In genomic region chr2:21369556-21369955, GRCm38 (mm10) we compare ENCODE assay signal across 12 mouse cellular contexts. TPM values are rescaled to one million over a fixed set of nuclear protein-coding genes. Genes with fewer than 3 reads are reported as not detected.
DNase-seq lines count a peak whose midpoint lies in the region; ATAC-seq and TF ChIP-seq lines count a peak whose summit lies in the region.
"Had no signal": no experiment of that assay in that cellular context is flagged by ENCODE, and none has a peak within 500 bp of the region (broad histone marks: within the 10 kb centered on the region; RNA-seq: fewer than 3 reads in every experiment).

No protein-coding gene starts in this region.

- H3K36me3 ChIP-seq in forebrain, embryonic 16.5 days (ENCODE audit: control insufficient read depth, insufficient read depth), result no peaks in the 10 kb centered on the region
- no peaks in the 10 kb centered on the region for H3K36me3 ChIP-seq in forebrain, embryonic 11.5 days (ENCODE audit: control insufficient read depth, insufficient read depth, low read length)
- H3K36me3 ChIP-seq in stomach, postnatal 0 days (ENCODE audit: control insufficient read depth, insufficient read depth, low read length), result no peaks in the 10 kb centered on the region
- H3K36me3 ChIP-seq: embryonic facial prominence, embryonic 12.5 days; liver, embryonic 13.5 days had no signal

- H3K27me3 ChIP-seq in forebrain, embryonic 16.5 days (replicated peaks; ENCODE audit: control insufficient read depth, insufficient read depth, low read length), result peaks cover 13% of the 10 kb centered on the region
- peaks cover 17% of the 10 kb centered on the region for H3K27me3 ChIP-seq in forebrain, embryonic 11.5 days (ENCODE audit: control insufficient read depth, insufficient read depth, low read length)
- no peaks in the 10 kb centered on the region for H3K27me3 ChIP-seq in stomach, postnatal 0 days (ENCODE audit: control insufficient read depth, insufficient read depth, low read length)

- TF ChIP-seq CTCF in stomach, postnatal 0 days (IDR thresholded peaks at IDR 0.05; ENCODE audit: low read depth), result no peak

- WGBS in forebrain, embryonic 16.5 days, result 53% methylated on average over 2 of the region's 2 CpGs
- WGBS in forebrain, embryonic 11.5 days, result 64% methylated on average over 2 of the region's 2 CpGs
- 62% methylated on average over 2 of the region's 2 CpGs for WGBS in stomach, postnatal 0 days

- H3K9me3 ChIP-seq in forebrain, embryonic 16.5 days (ENCODE audit: control insufficient read depth, low read length), result no peaks in the 10 kb centered on the region
- no peaks in the 10 kb centered on the region for H3K9me3 ChIP-seq in forebrain, embryonic 11.5 days (ENCODE audit: control insufficient read depth, low read length)
- no peaks in the 10 kb centered on the region for H3K9me3 ChIP-seq in stomach, postnatal 0 days (ENCODE audit: control insufficient read depth, low read length)
- H3K9me3 ChIP-seq: embryonic facial prominence, embryonic 12.5 days; liver, embryonic 13.5 days had no signal

- no peak for TF ChIP-seq EP300 in stomach, postnatal 0 days (optimal IDR thresholded peaks at IDR 0.05)

- intact Hi-C loops in left cerebral cortex, postnatal 10 days (cut with DNase I), result loop anchor here (5.0 to 10.0 kb wide), 3 partner anchors 87 to 538 kb away; no protein-coding TSS in a partner anchor

- ATAC-seq in forebrain, embryonic 16.5 days, result no peak
- no peak for ATAC-seq in forebrain, embryonic 11.5 days (replicated peaks; ENCODE audit: low FRiP score)
- no peak for ATAC-seq in stomach, postnatal 0 days (ENCODE audit: low FRiP score, low TSS enrichment)

- DNase-seq in forebrain, embryonic 11.5 days (ENCODE audit: low spot score), result no peak
- DNase-seq in right cerebral cortex, adult 2 months (ENCODE audit: low spot score in 2 of 2), result peak; percentile 61
- DNase-seq in right cerebral cortex, postnatal 14 days, result no peak
- DNase-seq in left cerebral cortex, postnatal 10 days (ENCODE audit: extremely low spot score in 1 of 2, low spot score in 2 of 2), result peak; percentile 8 to 19
- no peak for DNase-seq in embryo, embryonic 11 days
- DNase-seq in adrenal gland, postnatal 14 days, result no peak
- no peak for DNase-seq in stomach, postnatal 0 days (ENCODE audit: low spot score)
- DNase-seq: gastrocnemius, postnatal 25 days; kidney, postnatal 36 days; liver, embryonic 13.5 days had no signal

- H3K4me2 ChIP-seq in forebrain, embryonic 16.5 days (ENCODE audit: low read length), result peak overlapping the region; percentile 23; the same call in 1 of the 2 replicates
- no peak overlapping the region for H3K4me2 ChIP-seq in forebrain, embryonic 11.5 days (ENCODE audit: low read depth, low read length, severe bottlenecking)
- H3K4me2 ChIP-seq in stomach, postnatal 0 days (replicated peaks; ENCODE audit: low read depth), result no peak overlapping the region
- H3K4me2 ChIP-seq: liver, embryonic 13.5 days had no signal

- H3K4me1 ChIP-seq in forebrain, embryonic 16.5 days (replicated peaks; ENCODE audit: control insufficient read depth, insufficient read depth, low read length), result peaks cover 16% of the 10 kb centered on the region
- peaks cover 6% of the 10 kb centered on the region; the same call in 1 of the 2 replicates for H3K4me1 ChIP-seq in forebrain, embryonic 11.5 days (replicated peaks; ENCODE audit: control insufficient read depth, insufficient read depth, low read length)
- H3K4me1 ChIP-seq in stomach, postnatal 0 days (replicated peaks; ENCODE audit: control insufficient read depth, insufficient read depth), result peaks cover 4% of the 10 kb centered on the region; the same call in 1 of the 2 replicates
- H3K4me1 ChIP-seq: liver, embryonic 13.5 days had no signal

- no peak overlapping the region for H3K9ac ChIP-seq in forebrain, embryonic 16.5 days (replicated peaks; ENCODE audit: low read depth, low read length)
- no peak overlapping the region for H3K9ac ChIP-seq in forebrain, embryonic 11.5 days (ENCODE audit: low read length)
- H3K9ac ChIP-seq in stomach, postnatal 0 days (ENCODE audit: low read length), result no peak overlapping the region
- H3K9ac ChIP-seq: embryonic facial prominence, embryonic 12.5 days; liver, embryonic 13.5 days had no signal

- no peak overlapping the region for H3K27ac ChIP-seq in forebrain, embryonic 16.5 days (ENCODE audit: low read length)
- no peak overlapping the region for H3K27ac ChIP-seq in forebrain, embryonic 11.5 days (ENCODE audit: low read depth, low read length)
- no peak overlapping the region for H3K27ac ChIP-seq in stomach, postnatal 0 days (replicated peaks)
- H3K27ac ChIP-seq: embryonic facial prominence, embryonic 12.5 days; liver, embryonic 13.5 days had no signal

- H3K4me3 ChIP-seq in forebrain, embryonic 16.5 days (replicated peaks; ENCODE audit: low read length), result peak overlapping the region; percentile 2; the same call in 1 of the 2 replicates
- no peak overlapping the region for H3K4me3 ChIP-seq in forebrain, embryonic 11.5 days (ENCODE audit: low read depth, low read length)
- no peak overlapping the region for H3K4me3 ChIP-seq in stomach, postnatal 0 days (ENCODE audit: low read depth, low read length)
- H3K4me3 ChIP-seq: embryonic facial prominence, embryonic 12.5 days; liver, embryonic 13.5 days had no signal

RNA-seq across cellular contexts. Expression of gene Gpr158, which starts 2.2 kb away (rescaled TPM):
- 1.6 and 2.4 TPM in 2 replicates for polyA plus RNA-seq in forebrain, embryonic 16.5 days (2015; fragmentation: Nextera tagmentation; extraction: Ambion mirVana)
- 0.11 and 0.47 TPM in 2 replicates for polyA plus RNA-seq in forebrain, embryonic 11.5 days (2014; fragmentation: Nextera tagmentation; extraction: Ambion mirVana)
- total RNA-seq in left cerebral cortex, postnatal 10 days (2021), result 10 to 100 TPM; 61.5 to 69.6 TPM
- total RNA-seq in adrenal gland, postnatal 14 days (2021), result 0.67 and 1.1 TPM in 2 replicates
- polyA plus RNA-seq in stomach, postnatal 0 days (2015; fragmentation: Nextera tagmentation; extraction: Ambion mirVana), result 0.01 and 0.02 TPM in 2 replicates
- polyA plus RNA-seq: liver, embryonic 13.5 days had no signal

Comparison
In these comparisons a context has a peak if more than half of its experiments do, and no peak if none do; other contexts are left out.
1. DNase-seq: peak in right cerebral cortex, adult 2 months (2 of 2) and left cerebral cortex, postnatal 10 days (2 of 2); none in forebrain, embryonic 11.5 days (single experiment), right cerebral cortex, postnatal 14 days (single experiment), embryo, embryonic 11 days (single experiment), adrenal gland, postnatal 14 days (single experiment) and stomach, postnatal 0 days (single experiment).